Mouse (Mus musculus): Measurements from ENCODE around the gene Epop. TPM values are rescaled to one million over a fixed set of nuclear protein-coding genes. Genes with fewer than 3 reads are reported as not detected.

Epop gene
- total and polyA plus RNA-seq, 2 experiments from 2014 or later: 0.15 to 6.0 TPM

GRCm38 (mm10) chr11:97619391-97619795 is 10.1 kb downstream of the Epop start:
- peaks cover 40% of the 10 kb centered on the region for H3K27me3 ChIP-seq (ENCODE audit: control insufficient read depth, insufficient read depth, low read length)
- DNase-seq (ENCODE audit: low spot score) (peak; percentile 39), ATAC-seq (ENCODE audit: insufficient read depth, low read depth) (peak; percentile 41; the same call in 1 of the 2 replicates)
- H3K4me1 ChIP-seq (ENCODE audit: control insufficient read depth, insufficient read depth): no peaks in the 10 kb centered on the region
- WGBS: 51% methylated on average over 5 of the region's 5 CpGs
- peak; percentile 49 for TF ChIP-seq CTCF (IDR thresholded peaks at IDR 0.05; ENCODE audit: low read depth)
- TF ChIP-seq EP300 (IDR thresholded peaks at IDR 0.05; ENCODE audit: low read depth): no peak
- H3K4me2 ChIP-seq (ENCODE audit: low read depth, low read length): no peak overlapping the region
- H3K4me3 ChIP-seq (ENCODE audit: low read depth, low read length): no peak overlapping the region
- H3K9ac ChIP-seq (replicated peaks; ENCODE audit: low read depth, low read length): no peak overlapping the region
- no peaks in the 10 kb centered on the region for H3K36me3 ChIP-seq (replicated peaks; ENCODE audit: control insufficient read depth, insufficient read depth, low read length)
- H3K9me3 ChIP-seq (replicated peaks; ENCODE audit: control insufficient read depth, low read length): no peaks in the 10 kb centered on the region
- H3K27ac ChIP-seq (ENCODE audit: low read depth): no peak overlapping the region

- Histone ChIP-seq H3K36me3 (replicated peaks; ENCODE audit: control insufficient read depth, insufficient read depth, low read length) (no peaks in the 10 kb centered on the region), H3K4me1 (ENCODE audit: control insufficient read depth, insufficient read depth) (no peaks in the 10 kb centered on the region), H3K4me2 (ENCODE audit: low read depth, low read length) (no peak overlapping the region), H3K27me3 (ENCODE audit: control insufficient read depth, insufficient read depth, low read length) (peaks cover 30% of the 10 kb centered on the region), H3K9ac (replicated peaks; ENCODE audit: low read depth, low read length) (no peak overlapping the region), H3K9me3 (replicated peaks; ENCODE audit: control insufficient read depth, low read length) (no peaks in the 10 kb centered on the region), H3K4me3 (ENCODE audit: low read depth, low read length) (no peak overlapping the region), H3K27ac (ENCODE audit: low read depth) (no peak overlapping the region)
- WGBS: 51% methylated on average over 11 of the region's 11 CpGs
- no peak for DNase-seq (ENCODE audit: low spot score)
- no peak for ATAC-seq (ENCODE audit: insufficient read depth, low read depth)
- TF ChIP-seq EP300 (IDR thresholded peaks at IDR 0.05; ENCODE audit: low read depth) (no peak), CTCF (IDR thresholded peaks at IDR 0.05; ENCODE audit: low read depth) (no peak)
Observed at GRCm38 (mm10) chr11:97618368-97618767, 11.1 kb downstream of the Epop start.

GRCm38 (mm10) chr11:97615276-97615675 is 14.2 kb downstream of the Epop start:
- DNase-seq (ENCODE audit: low spot score): no peak
- H3K4me1 ChIP-seq (ENCODE audit: control insufficient read depth, insufficient read depth): no peaks in the 10 kb centered on the region
- no peak overlapping the region for H3K27ac ChIP-seq (ENCODE audit: low read depth)
- H3K9ac ChIP-seq (replicated peaks; ENCODE audit: low read depth, low read length): no peak overlapping the region
- no peaks in the 10 kb centered on the region for H3K36me3 ChIP-seq (replicated peaks; ENCODE audit: control insufficient read depth, insufficient read depth, low read length)
- 69% methylated on average over 4 of the region's 4 CpGs for WGBS
- no peak overlapping the region for H3K4me3 ChIP-seq (ENCODE audit: low read depth, low read length)
- no peak overlapping the region for H3K4me2 ChIP-seq (ENCODE audit: low read depth, low read length)
- peaks cover 27% of the 10 kb centered on the region for H3K27me3 ChIP-seq (ENCODE audit: control insufficient read depth, insufficient read depth, low read length)
- no peak for TF ChIP-seq CTCF (IDR thresholded peaks at IDR 0.05; ENCODE audit: low read depth)
- no peak for TF ChIP-seq EP300 (IDR thresholded peaks at IDR 0.05; ENCODE audit: low read depth)
- H3K9me3 ChIP-seq (replicated peaks; ENCODE audit: control insufficient read depth, low read length): no peaks in the 10 kb centered on the region
- ATAC-seq (ENCODE audit: insufficient read depth, low read depth): no peak

GRCm38 (mm10) chr11:97611076-97611475 is 18.4 kb downstream of the Epop start:
- Histone ChIP-seq H3K27me3 (ENCODE audit: control insufficient read depth, insufficient read depth, low read length) (0 out of 2 replicates have a peak, but pooled peaks cover 13% of the 10 kb centered on the region), H3K27ac (ENCODE audit: low read depth) (no peak overlapping the region), H3K9me3 (replicated peaks; ENCODE audit: control insufficient read depth, low read length) (no peaks in the 10 kb centered on the region), H3K4me1 (ENCODE audit: control insufficient read depth, insufficient read depth) (no peaks in the 10 kb centered on the region), H3K4me3 (ENCODE audit: low read depth, low read length) (no peak overlapping the region), H3K4me2 (ENCODE audit: low read depth, low read length) (no peak overlapping the region), H3K36me3 (replicated peaks; ENCODE audit: control insufficient read depth, insufficient read depth, low read length) (no peaks in the 10 kb centered on the region), H3K9ac (replicated peaks; ENCODE audit: low read depth, low read length) (no peak overlapping the region)
- ATAC-seq (ENCODE audit: insufficient read depth, low read depth): no peak
- no peak for DNase-seq (ENCODE audit: low spot score)
- WGBS: 46% methylated on average over 8 of the region's 8 CpGs
- no peak for TF ChIP-seq EP300 (IDR thresholded peaks at IDR 0.05; ENCODE audit: low read depth)
- TF ChIP-seq CTCF (IDR thresholded peaks at IDR 0.05; ENCODE audit: low read depth): no peak

- Histone ChIP-seq H3K4me1 (ENCODE audit: control insufficient read depth, insufficient read depth) (no peaks in the 10 kb centered on the region), H3K9ac (replicated peaks; ENCODE audit: low read depth, low read length) (no peak overlapping the region), H3K27ac (ENCODE audit: low read depth) (no peak overlapping the region), H3K4me3 (ENCODE audit: low read depth, low read length) (no peak overlapping the region), H3K9me3 (replicated peaks; ENCODE audit: control insufficient read depth, low read length) (no peaks in the 10 kb centered on the region), H3K4me2 (ENCODE audit: low read depth, low read length) (no peak overlapping the region), H3K36me3 (replicated peaks; ENCODE audit: control insufficient read depth, insufficient read depth, low read length) (no peaks in the 10 kb centered on the region), H3K27me3 (ENCODE audit: control insufficient read depth, insufficient read depth, low read length) (peaks cover 21% of the 10 kb centered on the region; the same call in 1 of the 2 replicates)
- ATAC-seq (ENCODE audit: insufficient read depth, low read depth) (no peak), DNase-seq (ENCODE audit: low spot score) (no peak)
- TF ChIP-seq EP300 (IDR thresholded peaks at IDR 0.05; ENCODE audit: low read depth): no peak
- TF ChIP-seq CTCF (IDR thresholded peaks at IDR 0.05; ENCODE audit: low read depth): no peak
- WGBS: 86% methylated on average over 13 of the region's 13 CpGs
Observed at GRCm38 (mm10) chr11:97609743-97610142, 19.8 kb downstream of the Epop start.

- H3K4me1 ChIP-seq (ENCODE audit: control insufficient read depth, insufficient read depth): no peaks in the 10 kb centered on the region
- H3K36me3 ChIP-seq (replicated peaks; ENCODE audit: control insufficient read depth, insufficient read depth, low read length): no peaks in the 10 kb centered on the region
- H3K4me2 ChIP-seq (ENCODE audit: low read depth, low read length): no peak overlapping the region
- DNase-seq (ENCODE audit: low spot score) (no peak), ATAC-seq (ENCODE audit: insufficient read depth, low read depth) (no peak)
- no peak overlapping the region for H3K27ac ChIP-seq (ENCODE audit: low read depth)
- H3K9ac ChIP-seq (replicated peaks; ENCODE audit: low read depth, low read length): no peak overlapping the region
- H3K9me3 ChIP-seq (replicated peaks; ENCODE audit: control insufficient read depth, low read length): no peaks in the 10 kb centered on the region
- H3K27me3 ChIP-seq (ENCODE audit: control insufficient read depth, insufficient read depth, low read length): peaks cover 23% of the 10 kb centered on the region; the same call in 1 of the 2 replicates
- no peak overlapping the region for H3K4me3 ChIP-seq (ENCODE audit: low read depth, low read length)
- TF ChIP-seq CTCF (IDR thresholded peaks at IDR 0.05; ENCODE audit: low read depth): no peak
- no peak for TF ChIP-seq EP300 (IDR thresholded peaks at IDR 0.05; ENCODE audit: low read depth)
- 53% methylated on average over 4 of the region's 4 CpGs for WGBS
Observed at GRCm38 (mm10) chr11:97608933-97609332, 20.6 kb downstream of the Epop start.

All from heart, postnatal 0 days (tissue).